8 mouse cellular contexts compared by ENCODE assay signal in genomic region chr11:32236712-32237410, GRCm38 (mm10). TPM values are rescaled to one million over a fixed set of nuclear protein-coding genes. Genes with fewer than 3 reads are reported as not detected.
DNase-seq lines count a peak whose midpoint lies in the region; ATAC-seq lines count a peak whose summit lies in the region.

No protein-coding gene starts in this region.

- no peak overlapping the region for H3K4me3 ChIP-seq in embryonic facial prominence, embryonic 11.5 days (ENCODE audit: low read depth, low read length)

- ATAC-seq in embryonic facial prominence, embryonic 11.5 days (replicated peaks; ENCODE audit: insufficient number of reproducible peaks, low FRiP score, low TSS enrichment, low read depth) = no peak
- peak; percentile 56 for ATAC-seq in megakaryocyte progenitor cell, adult 5-6 weeks (replicated peaks; ENCODE audit: poor library complexity)

- H3K27ac ChIP-seq in embryonic facial prominence, embryonic 11.5 days (replicated peaks; ENCODE audit: low read depth, low read length) = no peak overlapping the region

- peaks cover 2% of the 10 kb centered on the region for H3K36me3 ChIP-seq in embryonic facial prominence, embryonic 11.5 days (replicated peaks; ENCODE audit: control insufficient read depth, insufficient read depth, low read depth, low read length)

- no peaks in the 10 kb centered on the region for H3K9me3 ChIP-seq in embryonic facial prominence, embryonic 11.5 days (replicated peaks; ENCODE audit: control insufficient read depth, low read length)

- no peaks in the 10 kb centered on the region for H3K4me1 ChIP-seq in embryonic facial prominence, embryonic 11.5 days (ENCODE audit: control insufficient read depth, insufficient read depth, low read length)

- no peak overlapping the region for H3K9ac ChIP-seq in embryonic facial prominence, embryonic 11.5 days (replicated peaks; ENCODE audit: low read length)

- no peak overlapping the region for H3K4me2 ChIP-seq in embryonic facial prominence, embryonic 11.5 days (ENCODE audit: low read depth, low read length)

- WGBS in embryonic facial prominence, embryonic 11.5 days = 58% methylated on average over 9 of the region's 9 CpGs

- peak; percentile 57 to 85 for DNase-seq in adrenal gland, adult (ENCODE audit: inconsistent age in 2 of 2, low spot score in 1 of 2)
- no peak for DNase-seq in adrenal gland, postnatal 4 days (ENCODE audit: low spot score in 2 of 2)
- DNase-seq in spleen, postnatal 10 days (ENCODE audit: low spot score in 2 of 2) = peak; percentile 70 to 85
- DNase-seq in spleen, postnatal 36 days (ENCODE audit: low spot score in 2 of 2) = no peak
- DNase-seq in embryonic facial prominence, embryonic 11.5 days (ENCODE audit: low spot score) = peak; percentile 76
- DNase-seq in induced T-regulatory cell, adult 2 months (ENCODE audit: low read depth) = peak; percentile 61
- DNase-seq in thymus, postnatal 0 days (ENCODE audit: low spot score) = peak; percentile 35

- no peaks in the 10 kb centered on the region for H3K27me3 ChIP-seq in embryonic facial prominence, embryonic 11.5 days (ENCODE audit: control insufficient read depth, insufficient read depth, low read length)

RNA-seq across cellular contexts. Expression of gene Mpg, which starts 10.6 kb away (rescaled TPM):
- 10 to 100 TPM; 38.5 to 40.6 TPM for total RNA-seq in adrenal gland, postnatal 4 days (2021)
- 29.6 and 30.9 TPM in 2 replicates for polyA plus RNA-seq in embryonic facial prominence, embryonic 11.5 days (2014; fragmentation: Nextera tagmentation; extraction: Ambion mirVana)
- total RNA-seq in megakaryocyte progenitor cell, adult 5-6 weeks (2015) = 5.4 and 7.1 TPM in 2 replicates
- 5.3 and 7.8 TPM in 2 replicates for total RNA-seq in megakaryocyte progenitor cell, adult 5-6 weeks (2017)
- polyA plus RNA-seq in thymus, postnatal 0 days (2015; fragmentation: Nextera tagmentation; extraction: Ambion mirVana) = 30.0 and 36.0 TPM in 2 replicates

RNA-seq across cellular contexts. Expression of gene Rhbdf1, which starts 14.8 kb away (rescaled TPM):
- total RNA-seq in adrenal gland, postnatal 4 days (2021) = 10 to 100 TPM; 43.7 to 47.5 TPM
- 21.6 and 24.0 TPM in 2 replicates for polyA plus RNA-seq in embryonic facial prominence, embryonic 11.5 days (2014; fragmentation: Nextera tagmentation; extraction: Ambion mirVana)
- total RNA-seq in megakaryocyte progenitor cell, adult 5-6 weeks (2015) = 0.22 TPM in 1 of 2 replicates, not detected in the other
- 0.25 and 2.9 TPM in 2 replicates for total RNA-seq in megakaryocyte progenitor cell, adult 5-6 weeks (2017)
- polyA plus RNA-seq in thymus, postnatal 0 days (2015; fragmentation: Nextera tagmentation; extraction: Ambion mirVana) = 10.6 and 11.2 TPM in 2 replicates

RNA-seq across cellular contexts. Expression of gene Nprl3, which starts 30.6 kb away (rescaled TPM):
- 10 to 100 TPM; 73.7 to 77.3 TPM for total RNA-seq in adrenal gland, postnatal 4 days (2021)
- polyA plus RNA-seq in embryonic facial prominence, embryonic 11.5 days (2014; fragmentation: Nextera tagmentation; extraction: Ambion mirVana) = 23.4 and 28.7 TPM in 2 replicates
- 15.1 and 16.2 TPM in 2 replicates for total RNA-seq in megakaryocyte progenitor cell, adult 5-6 weeks (2015)
- total RNA-seq in megakaryocyte progenitor cell, adult 5-6 weeks (2017) = 14.4 and 17.2 TPM in 2 replicates
- 38.5 and 39.4 TPM in 2 replicates for polyA plus RNA-seq in thymus, postnatal 0 days (2015; fragmentation: Nextera tagmentation; extraction: Ambion mirVana)

RNA-seq across cellular contexts. Expression of gene Snrnp25, which starts 31.6 kb away (rescaled TPM):
- total RNA-seq in adrenal gland, postnatal 4 days (2021) = 10 to 100 TPM; 19.5 to 20.2 TPM
- polyA plus RNA-seq in embryonic facial prominence, embryonic 11.5 days (2014; fragmentation: Nextera tagmentation; extraction: Ambion mirVana) = 91.8 and 94.6 TPM in 2 replicates
- 56.5 and 60.4 TPM in 2 replicates for total RNA-seq in megakaryocyte progenitor cell, adult 5-6 weeks (2015)
- total RNA-seq in megakaryocyte progenitor cell, adult 5-6 weeks (2017) = 70.3 and 82.6 TPM in 2 replicates
- 103 TPM in 2 replicates for polyA plus RNA-seq in thymus, postnatal 0 days (2015; fragmentation: Nextera tagmentation; extraction: Ambion mirVana)

RNA-seq across cellular contexts. Expression of gene Il9r, which starts 36.8 kb away (rescaled TPM):
- under 1 TPM; 0.17 to 0.40 TPM for total RNA-seq in adrenal gland, postnatal 4 days (2021)
- polyA plus RNA-seq in embryonic facial prominence, embryonic 11.5 days (2014; fragmentation: Nextera tagmentation; extraction: Ambion mirVana) = 0.08 TPM in 1 of 2 replicates, not detected in the other
- 0.07 TPM in 1 of 2 replicates, not detected in the other for total RNA-seq in megakaryocyte progenitor cell, adult 5-6 weeks (2015)
- total RNA-seq in megakaryocyte progenitor cell, adult 5-6 weeks (2017) = 0.30 TPM in 1 of 2 replicates, not detected in the other
- 5.3 and 5.7 TPM in 2 replicates for polyA plus RNA-seq in thymus, postnatal 0 days (2015; fragmentation: Nextera tagmentation; extraction: Ambion mirVana)

Comparison
In these comparisons a context has a peak if more than half of its experiments do, and no peak if none do; other contexts are left out.
1. DNase-seq: peak in adrenal gland, adult (2 of 2), spleen, postnatal 10 days (2 of 2), embryonic facial prominence, embryonic 11.5 days (single experiment), induced T-regulatory cell, adult 2 months (single experiment) and thymus, postnatal 0 days (single experiment); none in adrenal gland, postnatal 4 days (0 of 2) and spleen, postnatal 36 days (0 of 2).
2. RNA of gene Mpg, which starts 10.6 kb away (total RNA-seq): 38.5 to 40.6 TPM in adrenal gland, postnatal 4 days; 5.3 to 7.8 TPM in megakaryocyte progenitor cell, adult 5-6 weeks; every median in the first group is over 4 times any median in the second.
3. RNA of gene Rhbdf1, which starts 14.8 kb away (total RNA-seq): 43.7 to 47.5 TPM in adrenal gland, postnatal 4 days; 0.22 to 2.9 TPM in megakaryocyte progenitor cell, adult 5-6 weeks; every median in the first group is over 10 times any median in the second.
4. RNA of gene Nprl3, which starts 30.6 kb away (total RNA-seq): 73.7 to 77.3 TPM in adrenal gland, postnatal 4 days; 14.4 to 17.2 TPM in megakaryocyte progenitor cell, adult 5-6 weeks; every median in the first group is over 4 times any median in the second.